Mouse (Mus musculus): ENCODE measurements around the gene Cd2bp2.

The Cd2bp2 gene

GRCm38 (mm10) chr7:127195544-127196295 is at the start of gene Cd2bp2:
Gene Cd2bp2, minus strand, starts transcription at chr7:127196050.
- peak; percentile 93 to 98 for DNase-seq

- no peak for DNase-seq
Observed at GRCm38 (mm10) chr7:127244658-127245510, 49.0 kb upstream of the Cd2bp2 start.

- peak; percentile 97 to 98 for DNase-seq
Observed at GRCm38 (mm10) chr7:127243870-127244657, 48.2 kb upstream of the Cd2bp2 start, which contains the start of gene Zfp771. Gene Zfp771, plus strand, starts transcription at chr7:127244274.

GRCm38 (mm10) chr7:127243361-127243867 is 47.6 kb upstream of the Cd2bp2 start:
- no peak for DNase-seq

GRCm38 (mm10) chr7:127234777-127235176 is 38.9 kb upstream of the Cd2bp2 start:
- DNase-seq, result no peak

- no peak for DNase-seq
Observed at GRCm38 (mm10) chr7:127233765-127234164, 37.9 kb upstream of the Cd2bp2 start.

- peak in 1 of 2 experiments; percentile 43 for DNase-seq
Observed at GRCm38 (mm10) chr7:127233368-127233749, 37.5 kb upstream of the Cd2bp2 start.

- DNase-seq, result peak; percentile 87 to 91
Observed at GRCm38 (mm10) chr7:127232622-127233367, 36.9 kb upstream of the Cd2bp2 start, which contains the start of the genes Zfp553 and Sept1. Gene Zfp553, plus strand, starts transcription at chr7:127233061. Gene Sept1, minus strand, starts transcription at chr7:127233130.

- DNase-seq, result no peak
Observed at GRCm38 (mm10) chr7:127231826-127232621, 36.2 kb upstream of the Cd2bp2 start.

GRCm38 (mm10) chr7:127231376-127231775 is 35.5 kb upstream of the Cd2bp2 start:
- DNase-seq, result no peak

- DNase-seq, result peak; percentile 85 to 87
Observed at GRCm38 (mm10) chr7:127228615-127229303, 32.9 kb upstream of the Cd2bp2 start.

GRCm38 (mm10) chr7:127225147-127225995 is 29.5 kb upstream of the Cd2bp2 start:
- DNase-seq, result no peak

GRCm38 (mm10) chr7:127224616-127225015 is 28.8 kb upstream of the Cd2bp2 start:
- no peak for DNase-seq

- DNase-seq, result no peak
Observed at GRCm38 (mm10) chr7:127223515-127224478, 27.9 kb upstream of the Cd2bp2 start.

- no peak for DNase-seq
Observed at GRCm38 (mm10) chr7:127223106-127223505, 27.3 kb upstream of the Cd2bp2 start.

- DNase-seq, result no peak
Observed at GRCm38 (mm10) chr7:127220440-127220839, 24.6 kb upstream of the Cd2bp2 start.

- no peak for DNase-seq
Observed at GRCm38 (mm10) chr7:127218670-127219069, 22.8 kb upstream of the Cd2bp2 start.

Measured in cerebellum, adult 18-20 months (tissue).